Mouse (Mus musculus) MEL (cell line): ENCODE measurements around the gene Grik4. TPM values are rescaled to one million over a fixed set of nuclear protein-coding genes. Genes with fewer than 3 reads are reported as not detected.

Experiments
- DNase-seq: peaks from one replicate; pipeline ENCODE4 v3.0.0; 2011; ENCODE audit warnings: low read depth, low spot score
- H3K27ac ChIP-seq: 2 replicates; pipeline ENCODE4 v1.5.1; 2012; ENCODE audit warnings: low read depth, mild to moderate bottlenecking, control low read depth, low read length, moderate library complexity; ENCODE audit not compliant: control insufficient read depth
- H3K27me3 ChIP-seq, 2 experiments: fragments of 150-350 bp in 1 of 2; sonication (generic) in 1 of 2; 2 replicates each; pipeline ENCODE4 v1.6.1; 2012; ENCODE audit warnings: low read length in 2 of 2, mild to moderate bottlenecking in 2 of 2, improper control_type of control experiment in 1 of 2, moderate library complexity in 1 of 2; ENCODE audit not compliant: insufficient read depth in 2 of 2, control insufficient read depth in 1 of 2
- H3K36me3 ChIP-seq, 2 experiments: 2 replicates each; pipeline ENCODE4 v1.6.1; 2012 to 2014; ENCODE audit warnings: low read length in 2 of 2, improper control_type of control experiment in 1 of 2, inconsistent platforms in 1 of 2, mild to moderate bottlenecking in 1 of 2; ENCODE audit not compliant: insufficient read depth in 2 of 2, control insufficient read depth in 1 of 2
- H3K4me1 ChIP-seq, 2 experiments: fragments of 150-350 bp in 1 of 2; sonication (generic) in 1 of 2; 2 replicates each; pipeline ENCODE4 v1.6.1; 2012; ENCODE audit warnings: low read length in 2 of 2, improper control_type of control experiment in 1 of 2, mild to moderate bottlenecking in 1 of 2; ENCODE audit not compliant: insufficient read depth in 2 of 2, control insufficient read depth in 1 of 2
- H3K4me3 ChIP-seq, 2 experiments: fragments of 150-350 bp in 1 of 2; sonication (generic) in 1 of 2; 2 replicates each; pipeline ENCODE4 v1.5.1; 2012; ENCODE audit warnings: low read depth in 2 of 2, low read length in 2 of 2, mild to moderate bottlenecking in 2 of 2, moderate library complexity in 2 of 2, control low read depth in 1 of 2, improper control_type of control experiment in 1 of 2; ENCODE audit not compliant: control insufficient read depth in 1 of 2, insufficient read depth in 1 of 2
- H3K79me2 ChIP-seq: 2 replicates; pipeline ENCODE4 v1.6.1; 2012; ENCODE audit warnings: mild to moderate bottlenecking, low read length, moderate library complexity; ENCODE audit not compliant: control insufficient read depth, poor library complexity, insufficient read depth
- H3K9ac ChIP-seq: 2 replicates; pipeline ENCODE4 v1.6.1; 2012; ENCODE audit warnings: low read depth, mild to moderate bottlenecking, control low read depth, low read length, moderate library complexity; ENCODE audit not compliant: control insufficient read depth, poor library complexity, severe bottlenecking
- H3K9me3 ChIP-seq: fragments of 150-350 bp; sonication (generic); replicated peaks from 2 replicates; pipeline ENCODE4 v1.6.1; 2012; ENCODE audit warnings: mild to moderate bottlenecking, low read length, improper control_type of control experiment, moderate library complexity; ENCODE audit not compliant: insufficient read depth
- BHLHE40 ChIP-seq: IDR thresholded peaks from 2 replicates; pipeline ENCODE4 v1.6.1; 2012; ENCODE audit warnings: low read depth, mild to moderate bottlenecking, inconsistent platforms, low read length, improper control_type of control experiment, borderline replicate concordance
- CHD1 ChIP-seq: IDR thresholded peaks from 2 replicates; pipeline ENCODE4 v1.6.1; 2012; ENCODE audit warnings: low read depth, mild to moderate bottlenecking, inconsistent platforms, low read length, improper control_type of control experiment
- CTCF ChIP-seq, 3 experiments: IDR thresholded peaks in 2 of 3; conservative IDR thresholded peaks in 1 of 3; 2 replicates each; pipeline ENCODE4 v1.5.1; 2011 to 2012; ENCODE audit warnings: low read length in 3 of 3, low read depth in 2 of 3, mild to moderate bottlenecking in 2 of 3, improper control_type of control experiment in 1 of 3, inconsistent platforms in 1 of 3, mixed read lengths in 1 of 3, moderate library complexity in 1 of 3; ENCODE audit not compliant: control insufficient read depth in 1 of 3, insufficient read depth in 1 of 3, poor library complexity in 1 of 3, severe bottlenecking in 1 of 3
- ELF1 ChIP-seq: IDR thresholded peaks from 2 replicates; pipeline ENCODE4 v1.6.1; 2014; ENCODE audit warnings: low read depth, mild to moderate bottlenecking, inconsistent platforms, low read length, improper control_type of control experiment, moderate library complexity
- EP300 ChIP-seq, 2 experiments: IDR thresholded peaks; 2 replicates each; pipeline ENCODE4 v1.6.1; 2011; ENCODE audit warnings: improper control_type of control experiment in 2 of 2, low read length in 2 of 2, low read depth in 1 of 2, mild to moderate bottlenecking in 1 of 2
- ETS1 ChIP-seq: IDR thresholded peaks from 2 replicates; pipeline ENCODE4 v1.6.1; 2012; ENCODE audit warnings: low read depth, mild to moderate bottlenecking, inconsistent platforms, low read length, improper control_type of control experiment, moderate library complexity
- GATA1 ChIP-seq: IDR thresholded peaks from 2 replicates; pipeline ENCODE4 v1.6.1; 2011; ENCODE audit warnings: low read depth, low read length, improper control_type of control experiment
- JUND ChIP-seq: IDR thresholded peaks from 2 replicates; pipeline ENCODE4 v1.6.1; 2011; ENCODE audit warnings: low read depth, mild to moderate bottlenecking, improper control_type of control experiment, low read length
- KAT2A ChIP-seq: conservative IDR thresholded peaks from 2 replicates; pipeline ENCODE4 v1.6.1; 2012; ENCODE audit warnings: low read depth, low read length, improper control_type of control experiment, inconsistent platforms
- MAX ChIP-seq: IDR thresholded peaks from 2 replicates; pipeline ENCODE4 v1.6.1; 2011; ENCODE audit warnings: low read length, improper control_type of control experiment
- MYC ChIP-seq: IDR thresholded peaks from 2 replicates; pipeline ENCODE4 v1.6.1; 2011; ENCODE audit warnings: low read depth, mild to moderate bottlenecking, low read length, improper control_type of control experiment, moderate library complexity
- NELFE ChIP-seq: IDR thresholded peaks from 2 replicates; pipeline ENCODE4 v1.6.1; 2011; ENCODE audit warnings: low read depth, low read length, improper control_type of control experiment
- POLR2A ChIP-seq, 2 experiments: IDR thresholded peaks; 2 replicates each; pipeline ENCODE4 v1.6.1; 2011 to 2012; ENCODE audit warnings: low read length in 2 of 2, mild to moderate bottlenecking in 2 of 2, control low read depth in 1 of 2, improper control_type of control experiment in 1 of 2, low read depth in 1 of 2, moderate library complexity in 1 of 2; ENCODE audit not compliant: control insufficient read depth in 1 of 2, insufficient read depth in 1 of 2, poor library complexity in 1 of 2
- POLR2AphosphoS2 ChIP-seq: IDR thresholded peaks from 2 replicates; pipeline ENCODE4 v1.6.1; 2011; ENCODE audit warnings: low read length, improper control_type of control experiment
- POLR2AphosphoS5 ChIP-seq: IDR thresholded peaks from 2 replicates; pipeline ENCODE4 v1.6.1; 2012; ENCODE audit warnings: low read depth, borderline replicate concordance, mild to moderate bottlenecking, inconsistent platforms, low read length, moderate library complexity, mixed read lengths
- RCOR1 ChIP-seq: IDR thresholded peaks from 2 replicates; pipeline ENCODE4 v1.6.1; 2012; ENCODE audit warnings: low read depth, mild to moderate bottlenecking, inconsistent platforms, low read length, improper control_type of control experiment
- SMC3 ChIP-seq: IDR thresholded peaks from 2 replicates; pipeline ENCODE4 v1.6.1; 2011; ENCODE audit warnings: low read depth, low read length, improper control_type of control experiment
- TBP ChIP-seq: IDR thresholded peaks from 2 replicates; pipeline ENCODE4 v1.8.0; 2011; ENCODE audit warnings: low read depth, low read length, improper control_type of control experiment
- USF2 ChIP-seq, 2 experiments: IDR thresholded peaks; 2 replicates each; pipeline ENCODE4 v1.6.1; 2011 to 2012; ENCODE audit warnings: improper control_type of control experiment in 2 of 2, low read length in 2 of 2, borderline replicate concordance in 1 of 2, inconsistent platforms in 1 of 2, low read depth in 1 of 2, mild to moderate bottlenecking in 1 of 2; ENCODE audit not compliant: insufficient read depth in 1 of 2
- ZC3H11A ChIP-seq: IDR thresholded peaks from 2 replicates; pipeline ENCODE4 v1.6.1; 2012; ENCODE audit warnings: low read depth, mild to moderate bottlenecking, inconsistent platforms, low read length, improper control_type of control experiment
- ZKSCAN1 ChIP-seq: IDR thresholded peaks from 2 replicates; pipeline ENCODE4 v1.6.1; 2012; ENCODE audit warnings: low read depth, mild to moderate bottlenecking, inconsistent platforms, low read length, improper control_type of control experiment, moderate library complexity
- ZMIZ1 ChIP-seq: IDR thresholded peaks from 2 replicates; pipeline ENCODE4 v1.6.1; 2012; ENCODE audit warnings: low read depth, mild to moderate bottlenecking, inconsistent platforms, low read length, improper control_type of control experiment, moderate library complexity
- ZNF384 ChIP-seq: IDR thresholded peaks from 2 replicates; pipeline ENCODE4 v1.6.1; 2012; ENCODE audit warnings: low read depth, mild to moderate bottlenecking, inconsistent platforms, low read length, improper control_type of control experiment
- polyA plus RNA-seq, 2 experiments: library from polyadenylated mRNA; stranded (reverse) in 1 of 2; unstranded in 1 of 2; fragments of >175 nt in 1 of 2; fragments of >200 nt in 1 of 2; gene quantifications; 2 replicates each; pipeline versions ENCODE4 v1.2.1 to v1.2.4; 2012; ENCODE audit warnings: low replicate concordance in 2 of 2, low read depth in 1 of 2; ENCODE audit not compliant: insufficient read length in 2 of 2, insufficient read depth in 1 of 2, missing spikeins in 1 of 2
- total RNA-seq: library from RNA; depleted of rRNA; stranded (reverse); fragments of 300-350 nt; gene quantifications from 2 replicates; pipeline ENCODE4 v1.2.3, GENCODE M21; 2012

Gene Grik4
- total and polyA plus RNA-seq, 3 experiments = 0.17 TPM; not detected in 2

GRCm38 (mm10) chr9:42652756-42653155 lies 291.5 kb downstream of the Grik4 start:
- H3K9me3 ChIP-seq = no peaks in the 10 kb centered on the region
- peak; percentile 52 for DNase-seq
- TF ChIP-seq GATA1 = no peak
- TF ChIP-seq MYC = no peak
- no peak for TF ChIP-seq BHLHE40
- no peak for TF ChIP-seq ZC3H11A
- TF ChIP-seq ETS1 = no peak
- TF ChIP-seq SMC3 = no peak
- no peak for TF ChIP-seq ZNF384
- no peak for TF ChIP-seq ZMIZ1
- TF ChIP-seq USF2 (IDR thresholded peaks at IDR 0.05; ENCODE audit: borderline replicate concordance in 1 of 2, insufficient read depth in 1 of 2, low read depth in 1 of 2, low read length in 2 of 2) = no peak
- TF ChIP-seq ELF1 = no peak
- TF ChIP-seq TBP = no peak
- no peak for TF ChIP-seq JUND
- TF ChIP-seq MAX = no peak
- TF ChIP-seq POLR2AphosphoS2 = no peak
- no peak for TF ChIP-seq CTCF (IDR thresholded peaks at IDR 0.05 in 2 of 3, conservative IDR thresholded peaks at IDR 0.05 in 1 of 3; ENCODE audit: control insufficient read depth in 1 of 3, insufficient read depth in 1 of 3, low read depth in 2 of 3, low read length in 3 of 3, poor library complexity in 1 of 3, severe bottlenecking in 1 of 3)
- no peak for TF ChIP-seq ZKSCAN1
- TF ChIP-seq NELFE = no peak
- no peak for TF ChIP-seq EP300 (IDR thresholded peaks at IDR 0.05; ENCODE audit: low read depth in 1 of 2, low read length in 2 of 2)
- no peak for TF ChIP-seq POLR2AphosphoS5
- H3K27me3 ChIP-seq = no peaks in the 10 kb centered on the region
- H3K9ac ChIP-seq = no peak overlapping the region
- no peak overlapping the region for H3K27ac ChIP-seq
- no peak overlapping the region for H3K4me3 ChIP-seq
- no peaks in the 10 kb centered on the region for H3K36me3 ChIP-seq
- H3K4me1 ChIP-seq = no peaks in the 10 kb centered on the region
- no peaks in the 10 kb centered on the region for H3K79me2 ChIP-seq

- no peaks in the 10 kb centered on the region for H3K27me3 ChIP-seq
- H3K9ac ChIP-seq = no peak overlapping the region
- H3K4me1 ChIP-seq = no peaks in the 10 kb centered on the region
- no peak for DNase-seq
- no peak overlapping the region for H3K4me3 ChIP-seq
- H3K9me3 ChIP-seq = no peaks in the 10 kb centered on the region
- H3K27ac ChIP-seq = no peak overlapping the region
- no peaks in the 10 kb centered on the region for H3K36me3 ChIP-seq
- TF ChIP-seq JUND = no peak
- TF ChIP-seq NELFE = no peak
- TF ChIP-seq BHLHE40 = no peak
- TF ChIP-seq KAT2A = no peak
- no peak for TF ChIP-seq POLR2A (IDR thresholded peaks at IDR 0.05; ENCODE audit: control insufficient read depth in 1 of 2, insufficient read depth in 1 of 2, low read depth in 1 of 2, low read length in 2 of 2, poor library complexity in 1 of 2)
- no peak for TF ChIP-seq CHD1
- no peak for TF ChIP-seq RCOR1
- TF ChIP-seq TBP = no peak
- no peak for TF ChIP-seq ZMIZ1
- H3K79me2 ChIP-seq = no peaks in the 10 kb centered on the region
Observed at GRCm38 (mm10) chr9:42652309-42652708, 292.0 kb downstream of the Grik4 start.
